Mouse (Mus musculus): ENCODE results near the gene Gm30191. TPM values are rescaled to one million over a fixed set of nuclear protein-coding genes. Genes with fewer than 3 reads are reported as not detected.

Gm30191 gene
- polyA plus RNA-seq, 1 experiment from 2014 or later = not detected

GRCm38 (mm10) chr4:134252911-134253721 is 6.4 kb downstream of the Gm30191 start:
- Histone ChIP-seq H3K9me3 (no peaks in the 10 kb centered on the region), H3K36me3 (no peaks in the 10 kb centered on the region), H3K4me1 (peaks cover 62% of the 10 kb centered on the region), H3K4me3 (peak overlapping the region; percentile 34), H3K9ac (peak overlapping the region; percentile 31; the same call in 1 of the 2 replicates), H3K27me3 (peaks cover 72% of the 10 kb centered on the region), H3K4me2 (replicated peaks) (peak overlapping the region; percentile 89), H3K27ac (no peak overlapping the region)
- 6% methylated on average over 15 of the region's 15 CpGs for WGBS
- no peak for ATAC-seq (ENCODE audit: insufficient number of reproducible peaks, insufficient read depth, low FRiP score, low TSS enrichment)

- Histone ChIP-seq H3K36me3 (no peaks in the 10 kb centered on the region), H3K4me1 (peaks cover 62% of the 10 kb centered on the region), H3K27me3 (peaks cover 65% of the 10 kb centered on the region), H3K27ac (no peak within 1 kb of the TSS; the same call in 1 of the 2 replicates), H3K9me3 (no peaks in the 10 kb centered on the region), H3K4me3 (peak within 1 kb of the TSS; percentile 34), H3K9ac (peak within 1 kb of the TSS; percentile 31; the same call in 1 of the 2 replicates), H3K4me2 (replicated peaks) (peak within 1 kb of the TSS; percentile 89)
- 2% methylated on average over 13 of the region's 13 CpGs for WGBS
- no peak for ATAC-seq (ENCODE audit: insufficient number of reproducible peaks, insufficient read depth, low FRiP score, low TSS enrichment)
Measured at GRCm38 (mm10) chr4:134253722-134254324, 7.1 kb downstream of the Gm30191 start, which contains the start of gene Grrp1. Gene Grrp1, minus strand, starts transcription at chr4:134254106.

- Histone ChIP-seq H3K9me3 (no peaks in the 10 kb centered on the region), H3K36me3 (no peaks in the 10 kb centered on the region), H3K27me3 (peaks cover 55% of the 10 kb centered on the region), H3K27ac (no peak overlapping the region), H3K9ac (no peak overlapping the region), H3K4me1 (peaks cover 61% of the 10 kb centered on the region), H3K4me2 (replicated peaks) (no peak overlapping the region), H3K4me3 (no peak overlapping the region)
- 30% methylated on average over 3 of the region's 3 CpGs for WGBS
- ATAC-seq (ENCODE audit: insufficient number of reproducible peaks, insufficient read depth, low FRiP score, low TSS enrichment) = no peak
Measured at GRCm38 (mm10) chr4:134254835-134255234, 8.1 kb downstream of the Gm30191 start.

- Histone ChIP-seq H3K9ac (0 out of 2 replicates have a peak overlapping the region, but pooled peaks have one; percentile 15), H3K27ac (no peak overlapping the region), H3K4me2 (replicated peaks) (no peak overlapping the region), H3K36me3 (no peaks in the 10 kb centered on the region), H3K4me1 (peaks cover 52% of the 10 kb centered on the region), H3K27me3 (peaks cover 45% of the 10 kb centered on the region), H3K9me3 (no peaks in the 10 kb centered on the region), H3K4me3 (no peak overlapping the region)
- no peak for ATAC-seq (ENCODE audit: insufficient number of reproducible peaks, insufficient read depth, low FRiP score, low TSS enrichment)
- WGBS = 25% methylated on average over 4 of the region's 4 CpGs
Measured at GRCm38 (mm10) chr4:134255854-134256253, 9.1 kb downstream of the Gm30191 start.

- H3K36me3 ChIP-seq = no peaks in the 10 kb centered on the region
- 0 out of 2 replicates have a peak overlapping the region, but pooled peaks have one; percentile 9 for H3K4me2 ChIP-seq (replicated peaks)
- 9% methylated on average over 19 of the region's 19 CpGs for WGBS
- no peak for ATAC-seq (ENCODE audit: insufficient number of reproducible peaks, insufficient read depth, low FRiP score, low TSS enrichment)
- no peaks in the 10 kb centered on the region for H3K9me3 ChIP-seq
- H3K27ac ChIP-seq = no peak overlapping the region
- H3K4me1 ChIP-seq = peaks cover 45% of the 10 kb centered on the region
- no peak overlapping the region for H3K4me3 ChIP-seq
- peaks cover 37% of the 10 kb centered on the region for H3K27me3 ChIP-seq
- H3K9ac ChIP-seq = no peak overlapping the region
Measured at GRCm38 (mm10) chr4:134256407-134257197, 9.9 kb downstream of the Gm30191 start.

GRCm38 (mm10) chr4:134257198-134258009 is 10.7 kb downstream of the Gm30191 start:
- Histone ChIP-seq H3K27ac (0 out of 2 replicates have a peak overlapping the region, but pooled peaks have one; percentile 23), H3K27me3 (peaks cover 29% of the 10 kb centered on the region), H3K4me1 (peaks cover 37% of the 10 kb centered on the region), H3K4me3 (no peak overlapping the region), H3K9ac (no peak overlapping the region), H3K4me2 (replicated peaks) (0 out of 2 replicates have a peak overlapping the region, but pooled peaks have one; percentile 5), H3K36me3 (no peaks in the 10 kb centered on the region), H3K9me3 (no peaks in the 10 kb centered on the region)
- WGBS = 12% methylated on average over 11 of the region's 11 CpGs
- ATAC-seq (ENCODE audit: insufficient number of reproducible peaks, insufficient read depth, low FRiP score, low TSS enrichment) = no peak

GRCm38 (mm10) chr4:134258354-134258753 is 11.6 kb downstream of the Gm30191 start:
- H3K36me3 ChIP-seq = no peaks in the 10 kb centered on the region
- peaks cover 31% of the 10 kb centered on the region for H3K4me1 ChIP-seq
- H3K27me3 ChIP-seq = peaks cover 20% of the 10 kb centered on the region
- H3K4me3 ChIP-seq = no peak overlapping the region
- 0 out of 2 replicates have a peak overlapping the region, but pooled peaks have one; percentile 23 for H3K27ac ChIP-seq
- ATAC-seq (ENCODE audit: insufficient number of reproducible peaks, insufficient read depth, low FRiP score, low TSS enrichment) = no peak
- no peak overlapping the region for H3K9ac ChIP-seq
- no peak overlapping the region for H3K4me2 ChIP-seq (replicated peaks)
- WGBS = 57% methylated on average over 11 of the region's 11 CpGs
- H3K9me3 ChIP-seq = no peaks in the 10 kb centered on the region

GRCm38 (mm10) chr4:134263191-134263590 is 16.5 kb downstream of the Gm30191 start:
- Histone ChIP-seq H3K4me1 (no peaks in the 10 kb centered on the region; the same call in 1 of the 2 replicates), H3K4me2 (replicated peaks) (no peak overlapping the region), H3K27ac (no peak overlapping the region), H3K36me3 (no peaks in the 10 kb centered on the region), H3K27me3 (no peaks in the 10 kb centered on the region), H3K9ac (no peak overlapping the region), H3K9me3 (no peaks in the 10 kb centered on the region), H3K4me3 (no peak overlapping the region)
- no peak for ATAC-seq (ENCODE audit: insufficient number of reproducible peaks, insufficient read depth, low FRiP score, low TSS enrichment)
- WGBS = 29% methylated on average over 6 of the region's 6 CpGs

GRCm38 (mm10) chr4:134265860-134266585 is 19.3 kb downstream of the Gm30191 start:
- 52% methylated on average over 9 of the region's 9 CpGs for WGBS

GRCm38 (mm10) chr4:134268102-134268655 is 21.4 kb downstream of the Gm30191 start:
- Histone ChIP-seq H3K9ac (no peak overlapping the region), H3K36me3 (no peaks in the 10 kb centered on the region), H3K27me3 (no peaks in the 10 kb centered on the region), H3K27ac (no peak overlapping the region), H3K4me2 (replicated peaks) (no peak overlapping the region), H3K4me1 (0 out of 2 replicates have a peak, but pooled peaks cover 3% of the 10 kb centered on the region), H3K4me3 (no peak overlapping the region), H3K9me3 (no peaks in the 10 kb centered on the region)
- 86% methylated on average over 19 of the region's 19 CpGs for WGBS
- no peak for ATAC-seq (ENCODE audit: insufficient number of reproducible peaks, insufficient read depth, low FRiP score, low TSS enrichment)

More at GRCm38 (mm10) chr4:134265860-134266585, 19.3 kb downstream of the Gm30191 start:
- no peak for ATAC-seq (ENCODE audit: insufficient number of reproducible peaks, insufficient read depth, low FRiP score, low TSS enrichment)
- no peaks in the 10 kb centered on the region for H3K27me3 ChIP-seq
- no peaks in the 10 kb centered on the region for H3K36me3 ChIP-seq
- H3K9me3 ChIP-seq = no peaks in the 10 kb centered on the region
- H3K4me1 ChIP-seq = no peaks in the 10 kb centered on the region
- H3K4me2 ChIP-seq (replicated peaks) = no peak overlapping the region
- H3K4me3 ChIP-seq = no peak overlapping the region
- H3K9ac ChIP-seq = no peak overlapping the region
- H3K27ac ChIP-seq = no peak overlapping the region
